Comparison of ENCODE assay signal across 8 mouse cellular contexts in genomic region chr9:54500832-54501452, GRCm38 (mm10). TPM values are rescaled to one million over a fixed set of nuclear protein-coding genes. Genes with fewer than 3 reads are reported as not detected.
A peak's percentile ranks its signal among the peaks of the same experiment; 100 is the strongest.
DNase-seq lines count a peak whose midpoint lies in the region; ATAC-seq and TF ChIP-seq lines count a peak whose summit lies in the region.

No protein-coding gene starts in this region.

- no peak overlapping the region for H3K27ac ChIP-seq in ES-Bruce4 (ENCODE audit: insufficient read depth, low read length)
- H3K27ac ChIP-seq in kidney, embryonic 14.5 days (ENCODE audit: low read depth, low read length), result no peak overlapping the region
- peak overlapping the region; percentile 48; the same call in 1 of the 2 replicates for H3K27ac ChIP-seq in liver, embryonic 16.5 days (ENCODE audit: low read length)
- peak overlapping the region; percentile 66 for H3K27ac ChIP-seq in olfactory bulb, adult 2 months (ENCODE audit: insufficient read depth, low read depth, low read length)

- no peak for TF ChIP-seq EP300 in ES-Bruce4 (IDR thresholded peaks at IDR 0.05; ENCODE audit: insufficient read depth, low read depth, low read length)

- peaks cover 60% of the 10 kb centered on the region for H3K27me3 ChIP-seq in erythroblast, embryonic 14.5 days (ENCODE audit: control insufficient read depth)
- no peaks in the 10 kb centered on the region for H3K27me3 ChIP-seq in ES-Bruce4 (ENCODE audit: control insufficient read depth, insufficient read depth, low read length, poor library complexity, severe bottlenecking)
- H3K27me3 ChIP-seq in kidney, embryonic 14.5 days (ENCODE audit: control insufficient read depth, insufficient read depth, low read length), result peaks cover 11% of the 10 kb centered on the region
- H3K27me3 ChIP-seq in liver, embryonic 16.5 days (ENCODE audit: control insufficient read depth, insufficient read depth, low read depth, low read length), result peaks cover 31% of the 10 kb centered on the region

- H3K4me1 ChIP-seq in erythroblast, embryonic 14.5 days (ENCODE audit: control insufficient read depth), result peaks cover 9% of the 10 kb centered on the region
- peaks cover 1% of the 10 kb centered on the region for H3K4me1 ChIP-seq in ES-Bruce4 (ENCODE audit: control insufficient read depth, insufficient read depth, low read length)
- H3K4me1 ChIP-seq in kidney, embryonic 14.5 days (ENCODE audit: control insufficient read depth, insufficient read depth, low read length), result no peaks in the 10 kb centered on the region
- no peaks in the 10 kb centered on the region; the same call in 1 of the 2 replicates for H3K4me1 ChIP-seq in liver, embryonic 16.5 days (ENCODE audit: control insufficient read depth, low read depth, low read length)
- peaks cover 7% of the 10 kb centered on the region for H3K4me1 ChIP-seq in olfactory bulb, adult 2 months (ENCODE audit: control insufficient read depth, insufficient read depth, low read length)

- no peaks in the 10 kb centered on the region for H3K9me3 ChIP-seq in erythroblast, embryonic 14.5 days (ENCODE audit: control insufficient read depth, low read length)
- no peaks in the 10 kb centered on the region for H3K9me3 ChIP-seq in ES-Bruce4 (replicated peaks; ENCODE audit: control insufficient read depth, insufficient read depth, low read length, poor library complexity, severe bottlenecking)
- no peaks in the 10 kb centered on the region for H3K9me3 ChIP-seq in kidney, embryonic 14.5 days (ENCODE audit: control insufficient read depth, low read length)
- no peaks in the 10 kb centered on the region for H3K9me3 ChIP-seq in liver, embryonic 16.5 days (replicated peaks; ENCODE audit: control insufficient read depth, low read length)

- peak overlapping the region; percentile 92 for H3K9ac ChIP-seq in ES-Bruce4 (ENCODE audit: low read depth, poor library complexity, severe bottlenecking)
- peak overlapping the region; percentile 53 for H3K9ac ChIP-seq in kidney, embryonic 14.5 days (ENCODE audit: low read depth, low read length)
- H3K9ac ChIP-seq in liver, embryonic 16.5 days (ENCODE audit: low read depth, low read length), result peak overlapping the region; percentile 60

- DNase-seq in cerebellum, postnatal 25 days, result peak; percentile 82 to 83
- peak; percentile 18 for DNase-seq in gastrocnemius, postnatal 25 days

- peak overlapping the region; percentile 65 for H3K4me3 ChIP-seq in erythroblast, embryonic 14.5 days (replicated peaks)
- peak overlapping the region; percentile 93 for H3K4me3 ChIP-seq in ES-Bruce4 (ENCODE audit: low read depth, low read length)
- peak overlapping the region; percentile 53 for H3K4me3 ChIP-seq in kidney, embryonic 14.5 days (ENCODE audit: low read length)
- peak overlapping the region; percentile 66 for H3K4me3 ChIP-seq in liver, embryonic 16.5 days (ENCODE audit: low read depth, low read length)
- H3K4me3 ChIP-seq in olfactory bulb, adult 2 months (ENCODE audit: insufficient read depth, low read depth, low read length), result peak overlapping the region; percentile 59

- H3K36me3 ChIP-seq in erythroblast, embryonic 14.5 days (ENCODE audit: control insufficient read depth), result no peaks in the 10 kb centered on the region
- no peaks in the 10 kb centered on the region for H3K36me3 ChIP-seq in ES-Bruce4 (ENCODE audit: control insufficient read depth, insufficient read depth, low read length, poor library complexity, severe bottlenecking)
- no peaks in the 10 kb centered on the region for H3K36me3 ChIP-seq in kidney, embryonic 14.5 days (ENCODE audit: control insufficient read depth, insufficient read depth, low read length)
- no peaks in the 10 kb centered on the region for H3K36me3 ChIP-seq in liver, embryonic 16.5 days (ENCODE audit: control insufficient read depth, insufficient read depth)

- WGBS in kidney, embryonic 14.5 days, result under 1% methylated on average over 40 of the region's 43 CpGs
- WGBS in liver, embryonic 16.5 days (ENCODE audit: insufficient replicate concordance), result under 1% methylated on average over 43 of the region's 43 CpGs
- WGBS in olfactory bulb, adult 2 months, result under 1% methylated on average over 35 of the region's 43 CpGs

- no peak for TF ChIP-seq POLR2A in ES-Bruce4 (IDR thresholded peaks at IDR 0.05; ENCODE audit: insufficient read depth, low read length)
- no peak for TF ChIP-seq POLR2A in olfactory bulb, adult 2 months (IDR thresholded peaks at IDR 0.05; ENCODE audit: insufficient read depth, low read depth, low read length)

- peak overlapping the region; percentile 83 for H3K4me2 ChIP-seq in kidney, embryonic 14.5 days (replicated peaks; ENCODE audit: low read depth, low read length)
- peak overlapping the region; percentile 78 for H3K4me2 ChIP-seq in liver, embryonic 16.5 days (ENCODE audit: low read depth, low read length)

- TF ChIP-seq CTCF in ES-Bruce4 (IDR thresholded peaks at IDR 0.05; ENCODE audit: low read depth, low read length), result no peak
- TF ChIP-seq CTCF in olfactory bulb, adult 2 months (IDR thresholded peaks at IDR 0.05; ENCODE audit: insufficient read depth, low read depth, low read length), result no peak

- no peak for ATAC-seq in erythroblast, adult 5-6 weeks (replicated peaks; ENCODE audit: low FRiP score, poor library complexity, severe bottlenecking)
- ATAC-seq in kidney, embryonic 14.5 days (ENCODE audit: low FRiP score, low TSS enrichment), result peak; percentile 76
- no peak for ATAC-seq in liver, embryonic 16.5 days (ENCODE audit: low read depth)

RNA-seq across cellular contexts. Expression of gene Dmxl2, which starts 0.5 kb away (rescaled TPM):
- 0.02 TPM in 1 of 2 replicates, not detected in the other for polyA plus RNA-seq in erythroblast, embryonic 14.5 days (2012)
- total RNA-seq in erythroblast, adult 5-6 weeks (2015; ENCODE audit: low replicate concordance), result 7.1 and 11.1 TPM in 2 replicates
- 5.7 and 5.9 TPM in 2 replicates for total RNA-seq in erythroblast, adult 5-6 weeks (2017; ENCODE audit: low replicate concordance)
- polyA plus RNA-seq in ES-Bruce4 (2011; ENCODE audit: insufficient read depth, insufficient read length, low read depth, missing spikeins), result 11.4 and 15.9 TPM in 2 replicates
- 1 to 10 TPM; 2.7 to 4.0 TPM for total RNA-seq in gastrocnemius, postnatal 25 days (2021)
- polyA plus RNA-seq in kidney, embryonic 14.5 days (2014; fragmentation: Nextera tagmentation; extraction: Ambion mirVana), result 7.4 and 9.1 TPM in 2 replicates
- polyA plus RNA-seq in liver, embryonic 16.5 days (2015; fragmentation: Nextera tagmentation; extraction: Ambion mirVana), result 0.96 and 1.4 TPM in 2 replicates
- polyA plus RNA-seq in olfactory bulb, adult 2 months (2012; ENCODE audit: insufficient read depth, insufficient read length, low replicate concordance, missing spikeins), result not detected in 2 replicates

RNA-seq across cellular contexts. Expression of gene Sh2d7, which starts 37.8 kb away (rescaled TPM):
- polyA plus RNA-seq in erythroblast, embryonic 14.5 days (2012), result not detected in 2 replicates
- total RNA-seq in erythroblast, adult 5-6 weeks (2015; ENCODE audit: low replicate concordance), result not detected in 2 replicates
- total RNA-seq in erythroblast, adult 5-6 weeks (2017; ENCODE audit: low replicate concordance), result not detected in 2 replicates
- polyA plus RNA-seq in ES-Bruce4 (2011; ENCODE audit: insufficient read depth, insufficient read length, low read depth, missing spikeins), result not detected in 2 replicates
- total RNA-seq in gastrocnemius, postnatal 25 days (2021), result not detected
- not detected in 2 replicates for polyA plus RNA-seq in kidney, embryonic 14.5 days (2014; fragmentation: Nextera tagmentation; extraction: Ambion mirVana)
- not detected in 2 replicates for polyA plus RNA-seq in liver, embryonic 16.5 days (2015; fragmentation: Nextera tagmentation; extraction: Ambion mirVana)
- not detected in 2 replicates for polyA plus RNA-seq in olfactory bulb, adult 2 months (2012; ENCODE audit: insufficient read depth, insufficient read length, low replicate concordance, missing spikeins)

RNA-seq across cellular contexts. Expression of gene Cib2, which starts 59.1 kb away (rescaled TPM):
- polyA plus RNA-seq in erythroblast, embryonic 14.5 days (2012), result 0.04 and 0.08 TPM in 2 replicates
- total RNA-seq in erythroblast, adult 5-6 weeks (2015; ENCODE audit: low replicate concordance), result 2.5 and 4.6 TPM in 2 replicates
- total RNA-seq in erythroblast, adult 5-6 weeks (2017; ENCODE audit: low replicate concordance), result 1.2 and 2.1 TPM in 2 replicates
- 4.6 and 4.8 TPM in 2 replicates for polyA plus RNA-seq in ES-Bruce4 (2011; ENCODE audit: insufficient read depth, insufficient read length, low read depth, missing spikeins)
- total RNA-seq in gastrocnemius, postnatal 25 days (2021), result 100 to 1,000 TPM; 101 to 109 TPM
- 20.0 and 20.6 TPM in 2 replicates for polyA plus RNA-seq in kidney, embryonic 14.5 days (2014; fragmentation: Nextera tagmentation; extraction: Ambion mirVana)
- 1.4 and 1.5 TPM in 2 replicates for polyA plus RNA-seq in liver, embryonic 16.5 days (2015; fragmentation: Nextera tagmentation; extraction: Ambion mirVana)
- not detected in 2 replicates for polyA plus RNA-seq in olfactory bulb, adult 2 months (2012; ENCODE audit: insufficient read depth, insufficient read length, low replicate concordance, missing spikeins)

Comparison
In these comparisons a context has a peak if more than half of its experiments do, and no peak if none do; other contexts are left out.
1. H3K27ac ChIP-seq: peak in liver, embryonic 16.5 days (single experiment) and olfactory bulb, adult 2 months (single experiment); none in ES-Bruce4 (single experiment) and kidney, embryonic 14.5 days (single experiment).
2. Peak in every context shown above with its lines, with median percentiles within 50 percentile points of each other: H3K4me3 ChIP-seq and H3K9ac ChIP-seq.